Mouse (Mus musculus) lung, postnatal 0 days (tissue): ENCODE data around the gene Arhgap22. TPM values are rescaled to one million over a fixed set of nuclear protein-coding genes. Genes with fewer than 3 reads are reported as not detected.

Experiments
- ATAC-seq: fragments of 200-750 bp; cut with Nextera tagmentation; 2 replicates; pipeline ENCODE4 v1.8.0; 2017; ENCODE audit warnings: moderate library complexity
- DNase-seq: peaks from one replicate; pipeline ENCODE4 v3.0.0-alpha.2; 2016; ENCODE audit warnings: low spot score
- H3K27ac ChIP-seq: fragments of 300-500 bp; sonication (generic); 2 replicates; pipeline ENCODE4 v1.5.1; 2014; ENCODE audit warnings: antibody characterized with exemption, mild to moderate bottlenecking, low read length, mixed read lengths
- H3K27me3 ChIP-seq: fragments of 300-500 bp; sonication (generic); replicated peaks from 2 replicates; pipeline ENCODE4 v1.6.1; 2014; ENCODE audit warnings: low read length, mixed read lengths; ENCODE audit not compliant: insufficient read depth
- H3K36me3 ChIP-seq: fragments of 300-500 bp; sonication (generic); 2 replicates; pipeline ENCODE4 v1.6.1; 2014; ENCODE audit warnings: low read length, mixed read lengths; ENCODE audit not compliant: insufficient read depth
- H3K4me1 ChIP-seq: fragments of 300-500 bp; sonication (generic); 2 replicates; pipeline ENCODE4 v1.6.1; 2014; ENCODE audit warnings: antibody characterized with exemption, low read depth, low read length, mixed read lengths; ENCODE audit not compliant: insufficient read depth
- H3K4me2 ChIP-seq: fragments of 300-500 bp; sonication (generic); replicated peaks from 2 replicates; pipeline ENCODE4 v1.6.1; 2014; ENCODE audit warnings: low read depth, mild to moderate bottlenecking, low read length, moderate library complexity, mixed read lengths
- H3K4me3 ChIP-seq: fragments of 300-500 bp; sonication (generic); 2 replicates; pipeline ENCODE4 v1.5.1; 2014; ENCODE audit warnings: low read depth, low read length
- H3K9ac ChIP-seq: fragments of 300-500 bp; sonication (generic); replicated peaks from 2 replicates; pipeline ENCODE4 v1.6.1; 2014; ENCODE audit warnings: low read depth, mild to moderate bottlenecking
- H3K9me3 ChIP-seq: fragments of 300-500 bp; sonication (generic); 2 replicates; pipeline ENCODE4 v1.6.1; 2016; ENCODE audit warnings: low read length, mixed read lengths
- CTCF ChIP-seq: IDR thresholded peaks from 2 replicates; pipeline ENCODE4 v1.5.1; 2016; ENCODE audit warnings: antibody characterized with exemption, mild to moderate bottlenecking
- EP300 ChIP-seq: IDR thresholded peaks from 2 replicates; pipeline ENCODE4 v1.6.1; 2016; ENCODE audit warnings: antibody characterized with exemption, mild to moderate bottlenecking, control low read depth
- WGBS: fragments of 180-500 bp; shearing (Covaris S2); extraction: QIAGEN DNeasy Blood & Tissue Kit; methylation state at CpG from one replicate; pipeline ENCODE4 v1.1.7; 2014; 5-methylcytosine and 5-hydroxymethylcytosine counted together
- polyA plus RNA-seq: library from polyadenylated mRNA; unstranded; fragments of >200 nt; fragmentation: Nextera tagmentation; extraction: Ambion mirVana; gene quantifications from 2 replicates; pipeline ENCODE4 v1.2.1, GENCODE M21; 2015

Gene Arhgap22
- polyA plus RNA-seq, 1 experiment from 2014 or later: 30.2 TPM

DNA sequence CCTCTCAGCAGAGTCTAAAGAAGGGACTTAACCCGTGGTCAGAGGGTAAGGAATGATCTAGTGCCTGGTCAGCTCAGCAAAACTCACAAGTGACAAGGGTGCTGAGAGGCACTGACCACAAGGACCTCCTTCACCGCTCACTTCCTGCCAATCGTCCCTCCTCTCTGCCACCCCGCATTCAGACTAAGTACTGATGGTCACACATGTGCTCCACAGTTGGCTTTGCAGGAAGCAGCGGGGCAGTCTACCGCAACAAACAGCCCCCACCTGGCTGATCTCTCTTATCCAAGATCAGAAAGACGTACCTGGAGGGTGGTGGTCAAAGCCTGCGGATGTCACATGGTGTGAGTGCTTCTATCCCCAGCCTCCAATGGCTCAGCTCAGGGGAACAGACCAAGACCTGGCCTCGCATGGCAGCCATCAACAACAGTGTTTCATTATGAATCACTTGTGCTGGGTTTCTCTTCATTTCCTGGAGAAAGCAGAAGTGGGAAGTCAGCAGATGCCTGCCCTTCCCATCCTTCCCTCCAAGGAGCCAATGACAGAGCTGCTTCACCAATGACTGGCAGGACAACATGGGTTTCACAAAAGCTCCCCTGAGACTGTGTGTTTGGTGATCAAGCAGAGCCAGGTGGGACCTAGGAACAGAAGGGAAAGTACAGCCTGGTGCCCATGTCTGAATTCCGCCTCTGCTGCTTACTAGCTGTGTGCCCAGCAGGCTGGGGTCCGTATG is 28.6 kb upstream of the Arhgap22 start, which contains the start of gene Wdfy4:
TSS of gene Wdfy4 (minus strand) at position 441 of the 733 bp plus-strand sequence.
- Histone ChIP-seq H3K27me3 (no peaks in the 10 kb centered on the region), H3K4me1 (no peaks in the 10 kb centered on the region), H3K27ac (no peak within 1 kb of the TSS), H3K9ac (no peak within 1 kb of the TSS), H3K9me3 (no peaks in the 10 kb centered on the region), H3K36me3 (no peaks in the 10 kb centered on the region), H3K4me2 (no peak within 1 kb of the TSS), H3K4me3 (no peak within 1 kb of the TSS)
- ATAC-seq: peak; percentile 28; the same call in 1 of the 2 replicates
- DNase-seq: peak; percentile 37
- WGBS: 78% methylated on average over 11 of the region's 11 CpGs
- TF ChIP-seq EP300: no peak
- no peak for TF ChIP-seq CTCF

DNA sequence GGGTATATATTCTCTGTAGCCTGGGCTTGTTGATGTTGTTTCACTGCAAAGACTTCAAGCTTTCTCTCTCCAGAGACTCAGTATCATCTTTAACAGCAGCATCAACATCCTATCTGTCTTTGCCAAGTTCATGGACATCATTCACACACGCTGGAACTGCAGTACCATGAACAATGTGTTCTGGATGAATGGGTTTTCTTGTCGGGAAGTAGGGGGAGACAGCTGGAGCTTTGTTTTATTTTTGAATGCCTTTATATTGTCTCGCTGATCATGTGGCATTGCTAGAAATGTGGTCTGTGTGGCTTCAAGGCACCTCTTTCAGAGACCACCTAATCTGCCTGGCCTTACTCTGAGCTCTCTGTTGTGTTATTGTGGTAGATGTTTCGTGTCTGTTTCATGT is 26.6 kb upstream of the Arhgap22 start:
- H3K36me3 ChIP-seq: no peaks in the 10 kb centered on the region
- WGBS: 39% methylated on average over 4 of the region's 4 CpGs
- H3K27ac ChIP-seq: no peak overlapping the region
- H3K27me3 ChIP-seq: no peaks in the 10 kb centered on the region
- H3K9ac ChIP-seq: no peak overlapping the region
- no peak overlapping the region for H3K4me2 ChIP-seq
- ATAC-seq: no peak
- H3K9me3 ChIP-seq: no peaks in the 10 kb centered on the region
- no peak overlapping the region for H3K4me3 ChIP-seq
- H3K4me1 ChIP-seq: no peaks in the 10 kb centered on the region
- no peak for DNase-seq
- TF ChIP-seq CTCF: no peak
- TF ChIP-seq EP300: no peak

DNA sequence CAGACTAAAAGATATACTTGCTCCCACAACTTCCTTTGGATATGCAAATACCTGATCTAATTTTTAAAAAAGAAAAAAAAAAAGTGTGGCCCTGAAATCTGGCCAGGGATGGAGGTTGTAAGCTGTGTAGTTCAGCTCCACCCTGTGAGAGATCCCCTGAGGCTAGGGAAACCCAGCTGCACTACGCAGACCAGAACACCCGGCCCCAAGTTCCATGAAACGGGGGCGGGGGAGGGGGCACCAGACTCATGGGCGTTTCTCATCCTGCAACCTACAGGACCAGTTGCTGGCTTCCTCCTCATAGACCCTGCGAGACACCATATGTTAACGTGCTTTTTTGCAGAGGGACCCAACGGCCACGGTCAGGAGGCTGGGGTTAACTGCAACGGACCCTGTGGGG is 24.6 kb upstream of the Arhgap22 start:
- Histone ChIP-seq H3K36me3 (no peaks in the 10 kb centered on the region), H3K4me1 (no peaks in the 10 kb centered on the region), H3K27ac (no peak overlapping the region), H3K9me3 (no peaks in the 10 kb centered on the region), H3K9ac (no peak overlapping the region), H3K27me3 (no peaks in the 10 kb centered on the region), H3K4me2 (no peak overlapping the region), H3K4me3 (no peak overlapping the region)
- 66% methylated on average over 10 of the region's 10 CpGs for WGBS
- DNase-seq: no peak
- ATAC-seq: no peak
- TF ChIP-seq EP300 (no peak), CTCF (no peak)

DNA sequence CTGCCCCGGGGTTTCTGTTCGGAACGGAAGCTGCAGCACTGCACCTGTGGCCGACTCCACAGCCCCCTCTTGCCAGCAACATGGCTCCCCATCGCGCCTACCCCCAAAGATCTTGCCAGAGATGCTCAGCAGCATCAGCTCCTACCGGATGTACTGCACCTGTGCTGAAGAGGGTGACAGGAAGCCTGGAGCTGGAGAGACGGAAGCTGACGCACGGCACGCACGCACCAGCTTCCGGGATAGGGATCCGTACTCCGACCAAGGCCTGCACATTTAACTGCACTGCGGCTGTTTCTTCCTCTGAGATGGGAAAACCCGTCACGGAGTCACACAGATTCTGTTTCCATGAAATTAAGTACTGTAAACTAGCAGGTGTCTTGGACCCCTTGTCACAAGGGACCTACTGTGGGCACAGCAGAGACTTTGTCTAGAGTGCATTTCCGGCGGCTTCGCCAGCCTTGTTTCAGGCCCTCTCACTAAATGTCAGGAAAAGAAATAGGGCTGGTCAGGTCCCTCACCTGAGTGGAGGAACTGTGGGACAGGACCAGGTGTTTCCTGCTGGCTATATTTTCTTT is 23.9 kb upstream of the Arhgap22 start:
- no peak for ATAC-seq
- DNase-seq: no peak
- Histone ChIP-seq H3K9me3 (no peaks in the 10 kb centered on the region), H3K4me1 (no peaks in the 10 kb centered on the region), H3K36me3 (no peaks in the 10 kb centered on the region), H3K27ac (no peak overlapping the region), H3K4me3 (no peak overlapping the region), H3K27me3 (no peaks in the 10 kb centered on the region), H3K4me2 (no peak overlapping the region), H3K9ac (no peak overlapping the region)
- 88% methylated on average over 21 of the region's 21 CpGs for WGBS
- TF ChIP-seq EP300: no peak
- TF ChIP-seq CTCF: no peak

DNA sequence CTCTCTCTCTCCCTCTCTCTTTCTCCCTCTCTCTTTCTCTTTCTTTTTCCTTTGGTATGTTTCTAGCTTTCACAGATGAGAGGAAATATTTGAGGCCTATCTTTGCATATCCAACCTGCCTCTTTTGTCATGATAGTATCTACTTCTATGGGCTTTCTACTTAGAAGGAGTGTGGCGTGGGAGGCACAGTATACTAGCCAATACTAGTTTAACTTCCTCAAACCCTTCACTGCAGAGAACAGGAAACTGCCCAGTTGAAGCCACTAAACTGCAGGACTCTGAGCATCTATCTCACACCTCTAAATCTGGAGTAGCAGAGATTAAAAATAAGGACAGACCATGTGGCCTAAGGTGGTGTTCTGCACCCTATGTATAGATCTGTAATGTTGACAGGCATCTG is 23.2 kb upstream of the Arhgap22 start:
- TF ChIP-seq CTCF (no peak), EP300 (no peak)
- no peak overlapping the region for H3K9ac ChIP-seq
- H3K4me3 ChIP-seq: no peak overlapping the region
- DNase-seq (no peak), ATAC-seq (no peak)
- no peak overlapping the region for H3K4me2 ChIP-seq
- no peaks in the 10 kb centered on the region for H3K4me1 ChIP-seq
- H3K9me3 ChIP-seq: no peaks in the 10 kb centered on the region
- WGBS: 61% methylated on average over 1 of the region's 1 CpGs
- H3K36me3 ChIP-seq: no peaks in the 10 kb centered on the region
- H3K27ac ChIP-seq: no peak overlapping the region
- H3K27me3 ChIP-seq: no peaks in the 10 kb centered on the region

DNA sequence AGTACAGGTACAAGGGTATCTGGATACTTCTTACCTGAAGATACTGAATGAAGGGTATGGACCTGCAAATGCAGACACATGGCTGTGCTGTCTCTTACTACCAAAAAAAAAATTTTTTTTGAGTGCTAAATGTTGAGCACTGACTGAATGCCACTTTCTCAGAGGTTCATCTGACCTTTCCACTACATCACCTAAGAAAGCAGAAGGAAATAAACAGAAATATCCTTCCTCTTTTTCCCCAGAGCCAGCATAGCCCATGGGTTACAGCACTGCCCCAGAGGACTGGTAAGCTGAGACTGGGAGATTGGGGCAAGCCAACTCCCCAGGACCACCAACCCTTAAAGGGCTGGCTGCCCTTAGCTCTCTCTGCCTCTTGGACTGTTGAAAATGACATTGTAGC is 20.1 kb upstream of the Arhgap22 start:
- Histone ChIP-seq H3K9me3 (no peaks in the 10 kb centered on the region), H3K4me3 (no peak overlapping the region), H3K36me3 (no peaks in the 10 kb centered on the region), H3K4me2 (no peak overlapping the region), H3K27ac (peak overlapping the region; percentile 26; the same call in 1 of the 2 replicates), H3K4me1 (no peaks in the 10 kb centered on the region), H3K27me3 (no peaks in the 10 kb centered on the region), H3K9ac (no peak overlapping the region)
- DNase-seq (peak; percentile 29), ATAC-seq (no peak)
- no peak for TF ChIP-seq CTCF
- no peak for TF ChIP-seq EP300
